Mouse (Mus musculus) ovary, postnatal 36 days (tissue): ENCODE results near the gene Tmem94.
A peak's percentile ranks its signal among the peaks of the same experiment; 100 is the strongest.

ENCODE experiments used
- DNase-seq: peaks from one replicate; pipeline ENCODE4 v3.0.0; 2022; ENCODE audit warnings: low spot score, mixed read lengths

The Tmem94 gene

DNA sequence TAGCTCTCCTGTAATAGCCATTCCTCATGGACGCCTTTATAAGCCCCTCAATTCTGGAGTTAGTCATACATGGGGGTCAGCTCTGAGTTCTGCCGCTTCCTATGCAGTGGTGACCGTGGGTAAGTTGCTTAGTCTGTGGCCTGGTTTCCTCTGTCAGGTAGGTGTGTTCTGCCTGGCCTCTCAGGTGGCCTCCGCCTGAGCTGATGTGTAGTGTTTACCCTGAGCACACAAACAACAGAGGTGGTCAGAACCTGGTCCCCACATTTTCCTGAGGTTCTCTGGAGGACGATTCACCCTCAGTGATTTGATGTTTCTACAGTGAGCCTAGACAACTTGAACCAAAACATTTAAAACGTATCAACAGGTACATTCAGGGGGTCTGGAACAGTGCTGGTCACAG, 66.8 kb downstream of the Tmem94 start:
- DNase-seq: no peak

DNA sequence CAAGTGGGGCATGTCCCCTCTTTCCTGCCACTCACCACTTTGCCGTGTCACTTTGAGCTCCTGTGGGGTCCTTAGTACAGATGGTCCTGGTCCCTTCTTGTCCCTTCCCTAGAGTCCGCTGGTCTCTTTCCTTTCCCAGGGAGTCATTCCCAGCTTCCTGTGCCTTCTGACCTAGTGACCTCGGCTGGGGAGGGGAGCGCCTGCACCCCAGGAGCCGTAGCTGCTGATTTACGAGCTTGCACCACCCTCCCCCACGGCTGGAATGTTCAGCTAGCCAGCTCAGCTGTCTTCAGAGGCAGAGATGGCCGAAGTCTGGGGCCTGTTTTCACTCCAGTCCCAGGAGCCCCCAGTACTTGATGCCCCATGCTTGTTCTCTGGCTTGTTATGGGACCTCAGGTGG, 67.3 kb downstream of the Tmem94 start:
- no peak for DNase-seq

GRCm38 (mm10) chr11:115833021-115833513, 67.8 kb downstream of the Tmem94 start:
- DNase-seq: no peak

DNA sequence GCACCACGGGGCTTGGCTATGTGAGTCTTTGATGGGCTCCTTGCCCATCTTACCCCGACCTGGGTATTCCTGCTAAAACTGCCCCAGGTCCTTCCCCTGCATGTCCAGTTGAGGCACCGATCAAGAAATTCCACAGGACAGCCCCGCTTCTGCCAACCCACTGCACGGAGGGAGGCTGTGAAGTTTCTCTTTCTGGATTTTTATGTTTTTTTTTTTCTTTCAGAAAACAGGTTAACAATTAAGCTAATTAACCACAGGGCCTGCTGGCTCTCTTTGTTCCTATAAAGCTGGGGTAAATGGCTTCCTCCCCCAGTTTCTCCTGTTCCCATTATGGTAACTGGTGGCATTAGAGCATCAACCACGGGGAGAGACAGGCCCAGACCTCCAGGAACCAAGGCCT, 68.8 kb downstream of the Tmem94 start:
- no peak for DNase-seq

- DNase-seq: no peak
These were observed 71.6 kb downstream of the Tmem94 start for GRCm38 (mm10) chr11:115836656-115837395.

- DNase-seq: no peak
These were observed 72.5 kb downstream of the Tmem94 start for GRCm38 (mm10) chr11:115837606-115838345.

GRCm38 (mm10) chr11:115838895-115839311, 73.7 kb downstream of the Tmem94 start:
- no peak for DNase-seq

- DNase-seq: no peak
These were observed 74.5 kb downstream of the Tmem94 start for GRCm38 (mm10) chr11:115839732-115840131.

- DNase-seq: no peak
These were observed 75.8 kb downstream of the Tmem94 start for GRCm38 (mm10) chr11:115841044-115841443.

GRCm38 (mm10) chr11:115841961-115842550, 76.8 kb downstream of the Tmem94 start:
- peak; percentile 67 for DNase-seq

DNA sequence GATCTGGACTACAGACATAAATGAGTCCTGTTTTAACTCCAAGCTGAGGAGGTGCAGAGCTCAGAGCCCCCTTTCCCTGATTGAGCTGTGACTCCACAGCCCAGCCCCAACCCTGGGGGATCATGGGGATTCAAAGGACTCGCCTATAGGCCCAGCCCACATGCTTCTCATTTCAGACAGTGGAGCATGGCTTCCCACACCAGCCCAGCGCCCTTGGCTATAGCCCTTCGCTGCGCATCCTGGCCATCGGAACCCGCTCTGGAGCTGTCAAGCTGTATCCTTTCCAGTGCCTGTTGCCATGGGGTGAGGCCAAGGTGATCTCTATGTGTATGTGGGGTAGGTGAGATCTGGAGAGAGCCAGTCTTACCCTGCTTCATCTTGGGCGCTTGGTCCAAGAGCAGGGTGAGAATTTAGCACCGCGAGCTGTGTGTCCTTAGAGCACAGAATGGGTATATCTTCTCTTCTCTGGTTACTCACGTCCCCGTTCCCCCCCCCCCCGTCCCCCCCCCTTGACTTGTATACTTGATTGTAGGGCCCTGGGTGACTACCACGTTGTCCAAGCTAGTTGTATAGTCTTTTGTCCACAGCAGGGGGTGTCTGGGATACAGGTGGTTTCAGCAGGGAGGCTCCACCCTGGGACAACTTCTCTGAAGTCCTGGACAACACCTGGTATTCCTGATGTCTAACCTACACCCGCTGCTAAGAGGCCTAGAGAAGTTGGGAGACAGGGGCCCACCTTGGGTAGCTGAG, 78.1 kb downstream of the Tmem94 start:
- DNase-seq: no peak

- no peak for DNase-seq
These were observed 78.6 kb downstream of the Tmem94 start for GRCm38 (mm10) chr11:115843891-115844239.

GRCm38 (mm10) chr11:115844240-115844639, 79.0 kb downstream of the Tmem94 start:
- no peak for DNase-seq

DNA sequence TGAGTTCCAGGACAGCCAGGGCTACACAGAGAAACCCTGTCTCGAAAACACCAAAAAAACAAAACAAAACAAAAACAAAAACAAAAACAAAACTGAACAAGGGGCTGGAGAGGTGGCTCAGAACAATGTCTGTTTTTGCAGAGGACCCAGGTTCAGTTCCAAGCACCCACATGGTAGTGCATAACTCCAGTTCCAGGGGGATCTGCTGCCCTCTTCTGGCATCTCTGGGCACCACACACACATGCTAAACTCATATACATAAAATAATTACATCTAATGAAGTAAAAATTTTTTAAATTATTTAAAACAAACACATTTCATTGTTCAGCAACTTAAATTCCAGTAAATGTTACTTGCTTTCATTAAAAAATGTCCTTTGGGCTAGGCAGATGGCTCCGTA, 80.6 kb downstream of the Tmem94 start:
- no peak for DNase-seq
